Mouse (Mus musculus): ENCODE measurements at regions not wholly inside any gene's neighbourhood (a gene's known extent, or its start where the extent isn't known, plus 50 kb on each side); places are given as distances from the start of the nearest gene placed in this dataset.

GRCm38 (mm10) chr15:54120456-54120855 lies 235.8 kb downstream of the Gm7489 start:
- no peaks in the 10 kb centered on the region for H3K4me1 ChIP-seq (ENCODE audit: control insufficient read depth, insufficient read depth, low read length)
- 71% methylated on average over 3 of the region's 3 CpGs for WGBS
- no peaks in the 10 kb centered on the region for H3K27me3 ChIP-seq (replicated peaks; ENCODE audit: control insufficient read depth, insufficient read depth, low read length)
- H3K27ac ChIP-seq (ENCODE audit: insufficient read depth, low read depth, low read length), result no peak overlapping the region
- no peaks in the 10 kb centered on the region for H3K36me3 ChIP-seq (ENCODE audit: control insufficient read depth, insufficient read depth, low read length)
- no peak for DNase-seq
- TF ChIP-seq POLR2A (IDR thresholded peaks at IDR 0.05; ENCODE audit: low read depth, low read length) (no peak), CTCF (conservative IDR thresholded peaks at IDR 0.05; ENCODE audit: insufficient read depth, insufficient read length, low read depth, low read length) (no peak)
- H3K4me3 ChIP-seq (ENCODE audit: insufficient read depth, low read depth, low read length), result no peak overlapping the region

DNA sequence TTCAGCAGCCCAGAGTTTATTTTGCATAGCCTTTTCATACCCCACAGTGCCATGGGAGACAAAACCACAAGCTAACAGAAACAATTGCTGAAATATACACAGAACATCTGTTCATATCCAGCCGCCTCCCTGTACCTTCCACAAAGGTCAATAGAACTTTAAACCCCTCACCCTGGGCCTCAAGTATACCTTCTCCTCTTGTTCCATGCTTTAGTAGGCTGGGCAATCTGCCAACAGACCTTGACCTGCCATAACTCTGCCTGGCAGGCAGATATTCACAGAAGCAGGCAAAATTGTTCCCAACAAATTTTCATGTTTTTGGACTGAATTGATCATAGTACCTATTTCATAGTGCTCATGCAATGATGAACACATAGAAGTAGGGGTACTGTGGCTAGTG lies 279.6 kb downstream of the Gm7489 start:
- WGBS, result 33% methylated on average over 1 of the region's 1 CpGs
- no peaks in the 10 kb centered on the region for H3K4me1 ChIP-seq (ENCODE audit: control insufficient read depth, insufficient read depth, low read length)
- H3K27ac ChIP-seq (ENCODE audit: insufficient read depth, low read depth, low read length), result no peak overlapping the region
- no peaks in the 10 kb centered on the region for H3K36me3 ChIP-seq (ENCODE audit: control insufficient read depth, insufficient read depth, low read length)
- peak; percentile 49 for DNase-seq
- TF ChIP-seq POLR2A (IDR thresholded peaks at IDR 0.05; ENCODE audit: low read depth, low read length), result no peak
- no peak for TF ChIP-seq CTCF (conservative IDR thresholded peaks at IDR 0.05; ENCODE audit: insufficient read depth, insufficient read length, low read depth, low read length)
- H3K4me3 ChIP-seq (ENCODE audit: insufficient read depth, low read depth, low read length), result no peak overlapping the region
- no peaks in the 10 kb centered on the region for H3K27me3 ChIP-seq (replicated peaks; ENCODE audit: control insufficient read depth, insufficient read depth, low read length)

- TF ChIP-seq CTCF (conservative IDR thresholded peaks at IDR 0.05; ENCODE audit: insufficient read depth, insufficient read length, low read depth, low read length) (no peak), POLR2A (IDR thresholded peaks at IDR 0.05; ENCODE audit: low read depth, low read length) (no peak)
- Histone ChIP-seq H3K4me3 (ENCODE audit: insufficient read depth, low read depth, low read length) (no peak overlapping the region), H3K27ac (ENCODE audit: insufficient read depth, low read depth, low read length) (no peak overlapping the region), H3K27me3 (replicated peaks; ENCODE audit: control insufficient read depth, insufficient read depth, low read length) (no peaks in the 10 kb centered on the region), H3K4me1 (ENCODE audit: control insufficient read depth, insufficient read depth, low read length) (no peaks in the 10 kb centered on the region), H3K36me3 (ENCODE audit: control insufficient read depth, insufficient read depth, low read length) (no peaks in the 10 kb centered on the region)
- no peak for DNase-seq
- WGBS, result 85% methylated on average over 3 of the region's 3 CpGs
These were observed 283.2 kb downstream of the Gm7489 start for GRCm38 (mm10) chr15:54167842-54168361.

DNA sequence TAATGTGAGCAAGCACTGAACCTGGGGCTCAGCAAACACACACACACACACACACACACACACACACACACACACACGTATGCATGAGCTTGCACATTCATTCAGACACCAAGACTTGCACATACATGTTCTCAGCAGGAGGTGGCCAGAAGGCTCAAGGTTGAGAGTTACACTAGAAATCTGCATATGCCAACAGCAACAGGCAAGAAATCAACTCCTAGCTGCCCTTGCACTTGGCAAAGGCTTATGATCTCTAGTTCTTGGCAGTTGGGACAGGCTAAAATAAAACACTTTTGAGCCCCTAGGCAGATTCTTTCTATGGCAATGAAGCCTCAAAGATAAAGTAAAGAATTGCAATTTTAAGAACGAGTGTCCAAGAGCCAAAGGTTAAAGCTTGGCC lies 292.5 kb downstream of the Gm7489 start:
- DNase-seq, result no peak
- TF ChIP-seq POLR2A (IDR thresholded peaks at IDR 0.05; ENCODE audit: low read depth, low read length) (no peak), CTCF (conservative IDR thresholded peaks at IDR 0.05; ENCODE audit: insufficient read depth, insufficient read length, low read depth, low read length) (no peak)
- 77% methylated on average over 2 of the region's 2 CpGs for WGBS
- H3K4me1 ChIP-seq (ENCODE audit: control insufficient read depth, insufficient read depth, low read length), result no peaks in the 10 kb centered on the region
- no peak overlapping the region for H3K4me3 ChIP-seq (ENCODE audit: insufficient read depth, low read depth, low read length)
- H3K36me3 ChIP-seq (ENCODE audit: control insufficient read depth, insufficient read depth, low read length), result no peaks in the 10 kb centered on the region
- no peak overlapping the region for H3K27ac ChIP-seq (ENCODE audit: insufficient read depth, low read depth, low read length)
- no peaks in the 10 kb centered on the region for H3K27me3 ChIP-seq (replicated peaks; ENCODE audit: control insufficient read depth, insufficient read depth, low read length)

DNA sequence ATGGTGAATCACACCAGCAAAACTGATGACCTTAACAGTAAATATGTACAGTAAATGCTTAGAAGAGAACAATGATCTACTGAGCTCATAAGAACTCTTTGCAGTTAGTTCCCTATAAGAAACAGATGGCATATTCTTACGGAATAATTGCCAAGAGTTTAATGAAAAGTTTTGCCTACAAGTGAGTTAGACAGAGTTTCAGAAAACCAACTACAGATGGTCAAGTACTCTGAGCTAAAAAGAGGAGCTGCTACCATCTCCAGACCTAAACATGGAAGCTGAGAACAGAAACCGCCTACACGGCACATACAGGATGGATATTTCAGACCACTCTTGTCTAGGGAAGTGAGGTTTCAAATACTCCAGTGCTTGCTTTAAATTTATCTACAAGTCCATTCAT lies 293.1 kb downstream of the Gm7489 start:
- no peaks in the 10 kb centered on the region for H3K27me3 ChIP-seq (replicated peaks; ENCODE audit: control insufficient read depth, insufficient read depth, low read length)
- H3K27ac ChIP-seq (ENCODE audit: insufficient read depth, low read depth, low read length), result no peak overlapping the region
- no peak overlapping the region for H3K4me3 ChIP-seq (ENCODE audit: insufficient read depth, low read depth, low read length)
- DNase-seq, result no peak
- no peaks in the 10 kb centered on the region for H3K4me1 ChIP-seq (ENCODE audit: control insufficient read depth, insufficient read depth, low read length)
- WGBS, result 92% methylated on average over 3 of the region's 3 CpGs
- TF ChIP-seq CTCF (conservative IDR thresholded peaks at IDR 0.05; ENCODE audit: insufficient read depth, insufficient read length, low read depth, low read length) (no peak), POLR2A (IDR thresholded peaks at IDR 0.05; ENCODE audit: low read depth, low read length) (no peak)
- H3K36me3 ChIP-seq (ENCODE audit: control insufficient read depth, insufficient read depth, low read length), result no peaks in the 10 kb centered on the region
